In genomic region chr9:48733817-48734544, GRCm38 (mm10) we compare ENCODE assay signal across 8 mouse cellular contexts.
DNase-seq lines count a peak whose midpoint lies in the region; ATAC-seq lines count a peak whose summit lies in the region.

No protein-coding gene starts in this region.

- H3K27me3 ChIP-seq in heart, embryonic 12.5 days (replicated peaks): no peaks in the 10 kb centered on the region; the same call in 1 of the 2 replicates
- H3K27me3 ChIP-seq in forebrain, embryonic 14.5 days (replicated peaks; ENCODE audit: control insufficient read depth, insufficient read depth, low read length): peaks cover 5% of the 10 kb centered on the region; the same call in 1 of the 2 replicates
- no peaks in the 10 kb centered on the region for H3K27me3 ChIP-seq in midbrain, embryonic 15.5 days (replicated peaks)

- H3K9me3 ChIP-seq in heart, embryonic 12.5 days (replicated peaks): no peaks in the 10 kb centered on the region
- H3K9me3 ChIP-seq in forebrain, embryonic 14.5 days (replicated peaks; ENCODE audit: control insufficient read depth, low read length): no peaks in the 10 kb centered on the region
- H3K9me3 ChIP-seq in midbrain, embryonic 15.5 days: no peaks in the 10 kb centered on the region

- WGBS in heart, embryonic 12.5 days: 58% methylated on average over 13 of the region's 13 CpGs
- 26% methylated on average over 13 of the region's 13 CpGs for WGBS in forebrain, embryonic 14.5 days
- 33% methylated on average over 13 of the region's 13 CpGs for WGBS in midbrain, embryonic 15.5 days

- no peak overlapping the region for H3K4me2 ChIP-seq in heart, embryonic 12.5 days
- H3K4me2 ChIP-seq in forebrain, embryonic 14.5 days (ENCODE audit: low read length): no peak overlapping the region; the same call in 1 of the 2 replicates
- no peak overlapping the region for H3K4me2 ChIP-seq in midbrain, embryonic 15.5 days

- peaks cover 37% of the 10 kb centered on the region for H3K4me1 ChIP-seq in heart, embryonic 12.5 days (replicated peaks)
- H3K4me1 ChIP-seq in forebrain, embryonic 14.5 days (ENCODE audit: control insufficient read depth, insufficient read depth, low read length): peaks cover 66% of the 10 kb centered on the region
- peaks cover 79% of the 10 kb centered on the region for H3K4me1 ChIP-seq in midbrain, embryonic 15.5 days

- no peak overlapping the region for H3K9ac ChIP-seq in heart, embryonic 12.5 days
- H3K9ac ChIP-seq in forebrain, embryonic 14.5 days (ENCODE audit: low read length): no peak overlapping the region
- H3K9ac ChIP-seq in midbrain, embryonic 15.5 days: no peak overlapping the region

- no peak overlapping the region for H3K4me3 ChIP-seq in heart, embryonic 12.5 days
- H3K4me3 ChIP-seq in forebrain, embryonic 14.5 days (ENCODE audit: low read depth, low read length): no peak overlapping the region
- H3K4me3 ChIP-seq in midbrain, embryonic 15.5 days: no peak overlapping the region

- peak; percentile 77 to 83 for DNase-seq in heart, adult 9 months (ENCODE audit: low spot score in 2 of 2)
- peak; percentile 95 for DNase-seq in adipocyte (ENCODE audit: low spot score)
- peak; percentile 90 for DNase-seq in forebrain, embryonic 14.5 days (ENCODE audit: low spot score)
- DNase-seq in kidney, postnatal 14 days: peak; percentile 86
- no peak for DNase-seq in thymus, postnatal 4 days
- no peak for DNase-seq in gastrocnemius, postnatal 10 days

- ATAC-seq in heart, embryonic 12.5 days (ENCODE audit: insufficient number of reproducible peaks, low FRiP score): no peak
- ATAC-seq in forebrain, embryonic 14.5 days: peak; percentile 28
- ATAC-seq in midbrain, embryonic 15.5 days (replicated peaks): peak; percentile 21; the same call in 1 of the 2 replicates

- H3K27ac ChIP-seq in heart, embryonic 12.5 days (ENCODE audit: poor library complexity, severe bottlenecking): no peak overlapping the region
- peak overlapping the region; percentile 30; the same call in 1 of the 2 replicates for H3K27ac ChIP-seq in forebrain, embryonic 14.5 days (ENCODE audit: low read depth, low read length)
- peak overlapping the region; percentile 65 for H3K27ac ChIP-seq in midbrain, embryonic 15.5 days

- H3K36me3 ChIP-seq in heart, embryonic 12.5 days: no peaks in the 10 kb centered on the region
- H3K36me3 ChIP-seq in forebrain, embryonic 14.5 days (ENCODE audit: control insufficient read depth, insufficient read depth, low read length): no peaks in the 10 kb centered on the region
- no peaks in the 10 kb centered on the region for H3K36me3 ChIP-seq in midbrain, embryonic 15.5 days (replicated peaks)

Comparison
In these comparisons a context has a peak if more than half of its experiments do, and no peak if none do; other contexts are left out.
1. DNase-seq: peak in heart, adult 9 months (2 of 2), adipocyte (single experiment), forebrain, embryonic 14.5 days (single experiment) and kidney, postnatal 14 days (single experiment); none in thymus, postnatal 4 days (single experiment) and gastrocnemius, postnatal 10 days (single experiment).